Mouse (Mus musculus) erythroblast, embryonic 14.5 days (primary cell): Measurements from ENCODE around the gene Slc44a5. TPM values are rescaled to one million over a fixed set of nuclear protein-coding genes. Genes with fewer than 3 reads are reported as not detected.
"Not testable (repeated sequence)": the region's sequence is repeated elsewhere in the genome, so short reads cannot be mapped to it uniquely, and the experiment has no call there.

Experiments used
- H3K27me3 ChIP-seq: 2 replicates; pipeline ENCODE4 v1.6.1; 2012; ENCODE audit warnings: inconsistent platforms; ENCODE audit not compliant: control insufficient read depth
- H3K36me3 ChIP-seq: 2 replicates; pipeline ENCODE4 v1.6.1; 2012; ENCODE audit warnings: mild to moderate bottlenecking, inconsistent platforms; ENCODE audit not compliant: control insufficient read depth
- H3K4me1 ChIP-seq: 2 replicates; pipeline ENCODE4 v1.6.1; 2012; ENCODE audit warnings: inconsistent platforms; ENCODE audit not compliant: control insufficient read depth
- H3K4me3 ChIP-seq: replicated peaks from 2 replicates; pipeline ENCODE3; 2012; ENCODE audit warnings: moderate library complexity, mild to moderate bottlenecking, inconsistent platforms
- H3K9me3 ChIP-seq: 2 replicates; pipeline ENCODE4 v1.6.1; 2012; ENCODE audit warnings: low read length, inconsistent platforms, mixed read lengths; ENCODE audit not compliant: control insufficient read depth
- GATA1 ChIP-seq: IDR thresholded peaks from 2 replicates; pipeline ENCODE4 v1.6.1; 2012; ENCODE audit warnings: low read length, inconsistent platforms, mixed read lengths
- TAL1 ChIP-seq: IDR thresholded peaks from 3 replicates; pipeline ENCODE4 v1.6.1; 2012; ENCODE audit warnings: low read length, inconsistent platforms, mixed read lengths
- polyA plus RNA-seq: library from polyadenylated mRNA; stranded (reverse); fragments of >175 nt; gene quantifications from 2 replicates; pipeline ENCODE4 v1.2.3, GENCODE M21; 2012

Slc44a5 gene
- polyA plus RNA-seq, 1 experiment = not detected

- peaks cover 14% of the 10 kb centered on the region for H3K4me1 ChIP-seq
- no peaks in the 10 kb centered on the region for H3K27me3 ChIP-seq
- H3K4me3 ChIP-seq = no peak overlapping the region
- H3K9me3 ChIP-seq = no peaks in the 10 kb centered on the region
- TF ChIP-seq TAL1 = no peak
- no peaks in the 10 kb centered on the region for H3K36me3 ChIP-seq
These were observed 239.3 kb downstream of the Slc44a5 start for GRCm38 (mm10) chr3:154212551-154212950.

- H3K27me3 ChIP-seq = no peaks in the 10 kb centered on the region
- no peaks in the 10 kb centered on the region for H3K9me3 ChIP-seq
- H3K4me1 ChIP-seq = peaks cover 11% of the 10 kb centered on the region
- TF ChIP-seq TAL1 = no peak
- no peak for TF ChIP-seq GATA1
- H3K4me3 ChIP-seq = no peak overlapping the region
- H3K36me3 ChIP-seq = no peaks in the 10 kb centered on the region
These were observed 242.1 kb downstream of the Slc44a5 start for GRCm38 (mm10) chr3:154215309-154215708.

GRCm38 (mm10) chr3:154215779-154216178, 242.5 kb downstream of the Slc44a5 start:
- Histone ChIP-seq H3K4me3 (no peak overlapping the region), H3K4me1 (peaks cover 11% of the 10 kb centered on the region), H3K27me3 (no peaks in the 10 kb centered on the region), H3K9me3 (no peaks in the 10 kb centered on the region), H3K36me3 (no peaks in the 10 kb centered on the region)
- TF ChIP-seq GATA1 = no peak
- TF ChIP-seq TAL1 = no peak

GRCm38 (mm10) chr3:154222141-154222591, 248.9 kb downstream of the Slc44a5 start:
- TF ChIP-seq TAL1 (no peak), GATA1 (no peak)
- Histone ChIP-seq H3K27me3 (no peaks in the 10 kb centered on the region), H3K9me3 (no peaks in the 10 kb centered on the region), H3K4me3 (no peak overlapping the region), H3K36me3 (no peaks in the 10 kb centered on the region), H3K4me1 (no peaks in the 10 kb centered on the region)

- no peak overlapping the region for H3K4me3 ChIP-seq
- H3K27me3 ChIP-seq = no peaks in the 10 kb centered on the region
- H3K36me3 ChIP-seq = no peaks in the 10 kb centered on the region
- H3K4me1 ChIP-seq = no peaks in the 10 kb centered on the region
- H3K9me3 ChIP-seq = no peaks in the 10 kb centered on the region
- no peak for TF ChIP-seq GATA1
- TF ChIP-seq TAL1 = no peak
These were observed 249.5 kb downstream of the Slc44a5 start for GRCm38 (mm10) chr3:154222688-154223087.

- H3K36me3 ChIP-seq = no peaks in the 10 kb centered on the region
- H3K4me1 ChIP-seq = no peaks in the 10 kb centered on the region
- H3K27me3 ChIP-seq = no peaks in the 10 kb centered on the region
- TF ChIP-seq TAL1 = no peak
- no peak for TF ChIP-seq GATA1
- no peak overlapping the region for H3K4me3 ChIP-seq
- no peaks in the 10 kb centered on the region for H3K9me3 ChIP-seq
These were observed 253.0 kb downstream of the Slc44a5 start for GRCm38 (mm10) chr3:154226100-154226752.

- Histone ChIP-seq H3K36me3 (no peaks in the 10 kb centered on the region), H3K9me3 (peaks cover 5% of the 10 kb centered on the region), H3K4me1 (no peaks in the 10 kb centered on the region), H3K4me3 (no peak overlapping the region), H3K27me3 (no peaks in the 10 kb centered on the region)
- TF ChIP-seq GATA1 (no peak), TAL1 (no peak)
These were observed 271.7 kb downstream of the Slc44a5 start for GRCm38 (mm10) chr3:154244932-154245331.

- Histone ChIP-seq H3K4me1 (no peaks in the 10 kb centered on the region), H3K27me3 (no peaks in the 10 kb centered on the region), H3K4me3 (no peak overlapping the region), H3K9me3 (no peaks in the 10 kb centered on the region), H3K36me3 (no peaks in the 10 kb centered on the region)
- no peak for TF ChIP-seq GATA1
- no peak for TF ChIP-seq TAL1
These were observed 278.2 kb downstream of the Slc44a5 start for GRCm38 (mm10) chr3:154251486-154251885.

- Histone ChIP-seq H3K36me3 (no peaks in the 10 kb centered on the region), H3K9me3 (no peaks in the 10 kb centered on the region), H3K27me3 (no peaks in the 10 kb centered on the region), H3K4me3 (no peak overlapping the region), H3K4me1 (no peaks in the 10 kb centered on the region)
- TF ChIP-seq GATA1 (no peak), TAL1 (no peak)
These were observed 279.0 kb downstream of the Slc44a5 start for GRCm38 (mm10) chr3:154252219-154252618.

- H3K36me3 ChIP-seq, H3K27me3 ChIP-seq: not testable (repeated sequence)
These were observed 281.0 kb downstream of the Slc44a5 start for GRCm38 (mm10) chr3:154254187-154254586.

More at GRCm38 (mm10) chr3:154254187-154254586, 281.0 kb downstream of the Slc44a5 start:
- H3K4me1 ChIP-seq, H3K9me3 ChIP-seq, H3K4me3 ChIP-seq: not testable (repeated sequence)
